Mouse (Mus musculus): ENCODE measurements at regions not wholly inside any gene's neighbourhood (a gene's known extent, or its start where the extent isn't known, plus 50 kb on each side); places are given as distances from the start of the nearest gene placed in this dataset.

DNA sequence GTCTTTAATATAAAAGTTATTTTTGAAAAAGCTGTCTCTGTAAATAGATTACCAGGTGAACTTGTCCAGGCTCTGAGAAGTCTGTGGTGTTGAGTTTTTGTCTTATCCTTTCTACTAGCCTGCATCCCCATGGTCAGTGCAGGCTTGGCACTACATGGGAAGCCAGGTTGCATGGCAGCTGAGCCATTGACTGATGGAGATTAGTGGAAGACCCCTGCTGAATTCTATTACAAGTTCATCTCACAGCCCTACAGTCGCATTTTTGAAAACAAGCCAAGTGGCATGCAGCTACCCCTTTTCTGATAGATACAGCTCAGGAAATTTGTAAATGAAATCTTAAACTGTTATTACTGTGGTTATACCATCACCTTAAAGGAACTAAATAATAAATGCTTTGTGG lies 101.2 kb upstream of the Fam184a start:
- H3K36me3 ChIP-seq (ENCODE audit: insufficient read depth), result no peaks in the 10 kb centered on the region
- H3K4me1 ChIP-seq (ENCODE audit: insufficient read depth), result no peaks in the 10 kb centered on the region
- H3K27ac ChIP-seq (ENCODE audit: low read depth, low read length), result no peak overlapping the region
- ATAC-seq, result no peak
- no peak overlapping the region for H3K4me3 ChIP-seq (ENCODE audit: low read depth, low read length)
- TF ChIP-seq CTCF (IDR thresholded peaks at IDR 0.05; ENCODE audit: low read depth), result no peak
- 67% methylated on average over 1 of the region's 1 CpGs for WGBS
- H3K4me2 ChIP-seq (ENCODE audit: low read depth), result no peak overlapping the region
- no peaks in the 10 kb centered on the region for H3K9me3 ChIP-seq (ENCODE audit: low read length)
- no peak overlapping the region for H3K9ac ChIP-seq
- H3K27me3 ChIP-seq (ENCODE audit: insufficient read depth, low read length), result no peaks in the 10 kb centered on the region
- no peak for DNase-seq

DNA sequence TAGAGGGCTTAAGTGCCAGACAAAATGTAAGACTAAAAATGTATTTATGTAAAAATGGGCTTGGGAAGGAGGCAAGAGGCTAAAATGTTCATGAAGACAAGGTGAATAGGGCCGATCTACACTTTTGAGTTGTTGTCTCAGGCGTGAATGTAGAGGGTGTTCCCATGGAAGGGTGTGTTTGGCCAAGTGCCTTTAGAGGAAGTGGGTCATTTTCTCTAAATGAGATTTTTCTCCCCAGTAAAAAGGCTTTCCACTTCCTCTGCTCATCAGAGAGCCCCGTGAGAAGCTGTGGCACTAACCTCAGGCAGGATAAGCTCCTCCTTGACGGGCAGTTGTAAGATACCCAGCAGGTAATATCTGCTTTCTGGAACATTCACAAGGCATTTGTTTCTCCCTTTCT lies 99.6 kb upstream of the Fam184a start:
- no peak overlapping the region for H3K9ac ChIP-seq
- no peaks in the 10 kb centered on the region for H3K4me1 ChIP-seq (ENCODE audit: insufficient read depth)
- TF ChIP-seq CTCF (IDR thresholded peaks at IDR 0.05; ENCODE audit: low read depth), result no peak
- WGBS, result 75% methylated on average over 4 of the region's 4 CpGs
- no peaks in the 10 kb centered on the region for H3K36me3 ChIP-seq (ENCODE audit: insufficient read depth)
- no peaks in the 10 kb centered on the region for H3K9me3 ChIP-seq (ENCODE audit: low read length)
- DNase-seq, result no peak
- H3K27me3 ChIP-seq (ENCODE audit: insufficient read depth, low read length), result no peaks in the 10 kb centered on the region
- ATAC-seq, result no peak
- no peak overlapping the region for H3K27ac ChIP-seq (ENCODE audit: low read depth, low read length)
- H3K4me3 ChIP-seq (ENCODE audit: low read depth, low read length), result no peak overlapping the region
- H3K4me2 ChIP-seq (ENCODE audit: low read depth), result no peak overlapping the region

DNA sequence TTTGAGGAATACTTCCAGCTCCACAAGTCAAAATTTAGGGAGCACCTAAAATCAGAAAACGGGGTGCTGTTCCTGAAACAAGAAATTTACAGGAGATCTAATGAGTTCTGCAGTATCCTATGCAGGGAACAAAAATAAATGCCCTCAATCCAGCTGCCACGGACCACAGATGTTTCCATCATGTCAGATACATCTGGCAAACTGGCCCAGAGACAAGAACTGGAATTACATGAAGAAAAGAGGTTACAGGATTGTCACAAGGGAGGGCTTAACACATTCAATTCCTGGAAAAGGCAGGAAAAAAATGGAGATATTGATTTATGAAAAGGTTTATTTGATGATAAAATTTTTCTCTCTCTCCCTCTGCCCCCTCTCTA lies 62.3 kb upstream of the Fam184a start:
- H3K36me3 ChIP-seq (ENCODE audit: insufficient read depth), result no peaks in the 10 kb centered on the region
- no peak for DNase-seq

DNA sequence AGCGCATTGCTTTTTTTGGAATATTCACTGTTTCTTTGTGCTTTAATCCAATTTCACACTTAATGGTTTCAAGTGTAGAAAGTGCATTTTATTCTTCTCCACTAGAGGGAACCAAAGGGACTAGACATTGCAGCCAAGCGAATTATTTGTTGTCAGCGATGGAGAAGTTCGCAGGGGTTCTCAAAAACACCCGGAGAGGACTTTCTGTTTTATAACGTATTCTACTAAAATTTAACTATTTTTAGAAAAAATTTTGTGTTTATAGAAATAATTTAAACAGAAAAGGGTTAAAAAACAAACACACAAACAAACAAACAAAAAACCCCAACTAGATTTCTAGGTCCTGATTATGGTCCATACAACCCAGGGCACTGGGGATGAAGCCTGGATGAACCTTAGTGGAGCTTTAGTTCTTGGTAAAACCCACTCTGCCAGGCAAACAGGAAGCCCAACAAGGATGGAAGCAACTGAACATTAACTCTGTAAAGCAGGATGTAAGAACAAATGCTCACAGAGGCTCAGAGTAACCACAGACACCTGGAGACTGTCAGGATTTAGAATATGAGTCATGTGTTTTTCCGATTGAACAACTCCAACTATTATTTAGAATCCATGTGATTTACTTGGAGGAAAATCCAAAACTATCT lies 61.8 kb upstream of the Fam184a start:
- TF ChIP-seq CTCF (IDR thresholded peaks at IDR 0.05; ENCODE audit: low read depth), result peak; percentile 75
- Histone ChIP-seq H3K9ac (no peak overlapping the region), H3K4me1 (ENCODE audit: insufficient read depth) (no peaks in the 10 kb centered on the region), H3K4me2 (ENCODE audit: low read depth) (no peak overlapping the region), H3K36me3 (ENCODE audit: insufficient read depth) (no peaks in the 10 kb centered on the region), H3K9me3 (ENCODE audit: low read length) (no peaks in the 10 kb centered on the region), H3K27ac (ENCODE audit: low read depth, low read length) (no peak overlapping the region), H3K27me3 (ENCODE audit: insufficient read depth, low read length) (no peaks in the 10 kb centered on the region), H3K4me3 (ENCODE audit: low read depth, low read length) (no peak overlapping the region)
- ATAC-seq, result peak; percentile 53; the same call in 1 of the 2 replicates
- peak; percentile 56 for DNase-seq
- 24% methylated on average over 7 of the region's 7 CpGs for WGBS

More for the DNA sequence above, 62.3 kb upstream of the Fam184a start:
- no peak overlapping the region for H3K9ac ChIP-seq
- no peak overlapping the region for H3K27ac ChIP-seq (ENCODE audit: low read depth, low read length)
- no peak for TF ChIP-seq CTCF (IDR thresholded peaks at IDR 0.05; ENCODE audit: low read depth)
- no peak overlapping the region for H3K4me3 ChIP-seq (ENCODE audit: low read depth, low read length)
- no peaks in the 10 kb centered on the region for H3K27me3 ChIP-seq (ENCODE audit: insufficient read depth, low read length)
- no peak overlapping the region for H3K4me2 ChIP-seq (ENCODE audit: low read depth)
- no peaks in the 10 kb centered on the region for H3K9me3 ChIP-seq (ENCODE audit: low read length)
- H3K4me1 ChIP-seq (ENCODE audit: insufficient read depth), result no peaks in the 10 kb centered on the region
- ATAC-seq, result no peak
- 74% methylated on average over 2 of the region's 2 CpGs for WGBS

- DNase-seq (peak; percentile 38), ATAC-seq (0 out of 2 replicates have a peak, but pooled peaks have one; percentile 8)
- H3K27ac ChIP-seq (ENCODE audit: low read depth, low read length), result no peak overlapping the region
- H3K36me3 ChIP-seq (ENCODE audit: insufficient read depth), result no peaks in the 10 kb centered on the region
- H3K4me2 ChIP-seq (ENCODE audit: low read depth), result no peak overlapping the region
- H3K4me1 ChIP-seq (ENCODE audit: insufficient read depth), result no peaks in the 10 kb centered on the region
- 57% methylated on average over 14 of the region's 14 CpGs for WGBS
- no peaks in the 10 kb centered on the region for H3K27me3 ChIP-seq (ENCODE audit: insufficient read depth, low read length)
- no peak for TF ChIP-seq CTCF (IDR thresholded peaks at IDR 0.05; ENCODE audit: low read depth)
- no peaks in the 10 kb centered on the region for H3K9me3 ChIP-seq (ENCODE audit: low read length)
- H3K9ac ChIP-seq, result no peak overlapping the region
- H3K4me3 ChIP-seq (ENCODE audit: low read depth, low read length), result no peak overlapping the region
Measured at GRCm38 (mm10) chr10:53811904-53812596, 61.1 kb upstream of the Fam184a start.

DNA sequence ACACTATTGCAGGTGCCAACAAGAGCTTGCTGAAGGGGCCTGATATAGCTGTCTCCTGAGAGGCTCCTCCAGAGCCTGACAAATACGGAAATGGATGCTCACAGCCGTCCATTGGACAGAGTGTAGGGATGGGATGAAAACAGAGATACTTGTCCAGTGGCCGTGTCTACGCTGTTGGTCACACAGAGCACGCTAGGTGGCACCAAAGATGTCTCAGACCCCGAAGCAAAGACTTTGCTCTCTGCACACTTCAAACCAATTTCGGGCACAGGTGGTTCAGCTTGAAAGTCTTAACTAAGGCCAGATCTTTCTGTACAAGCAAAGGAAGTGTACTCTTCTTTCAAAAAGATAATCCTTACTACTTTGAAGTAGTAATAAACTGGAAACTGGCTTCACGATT lies 55.8 kb upstream of the Fam184a start:
- no peak for DNase-seq
- no peak overlapping the region for H3K4me3 ChIP-seq (ENCODE audit: low read depth, low read length)
- ATAC-seq, result no peak
- 67% methylated on average over 8 of the region's 8 CpGs for WGBS
- H3K9me3 ChIP-seq (ENCODE audit: low read length), result no peaks in the 10 kb centered on the region
- TF ChIP-seq CTCF (IDR thresholded peaks at IDR 0.05; ENCODE audit: low read depth), result no peak
- H3K36me3 ChIP-seq (ENCODE audit: insufficient read depth), result no peaks in the 10 kb centered on the region
- H3K27me3 ChIP-seq (ENCODE audit: insufficient read depth, low read length), result no peaks in the 10 kb centered on the region
- no peak overlapping the region for H3K27ac ChIP-seq (ENCODE audit: low read depth, low read length)
- no peak overlapping the region for H3K9ac ChIP-seq
- no peaks in the 10 kb centered on the region for H3K4me1 ChIP-seq (ENCODE audit: insufficient read depth)
- H3K4me2 ChIP-seq (ENCODE audit: low read depth), result no peak overlapping the region

DNA sequence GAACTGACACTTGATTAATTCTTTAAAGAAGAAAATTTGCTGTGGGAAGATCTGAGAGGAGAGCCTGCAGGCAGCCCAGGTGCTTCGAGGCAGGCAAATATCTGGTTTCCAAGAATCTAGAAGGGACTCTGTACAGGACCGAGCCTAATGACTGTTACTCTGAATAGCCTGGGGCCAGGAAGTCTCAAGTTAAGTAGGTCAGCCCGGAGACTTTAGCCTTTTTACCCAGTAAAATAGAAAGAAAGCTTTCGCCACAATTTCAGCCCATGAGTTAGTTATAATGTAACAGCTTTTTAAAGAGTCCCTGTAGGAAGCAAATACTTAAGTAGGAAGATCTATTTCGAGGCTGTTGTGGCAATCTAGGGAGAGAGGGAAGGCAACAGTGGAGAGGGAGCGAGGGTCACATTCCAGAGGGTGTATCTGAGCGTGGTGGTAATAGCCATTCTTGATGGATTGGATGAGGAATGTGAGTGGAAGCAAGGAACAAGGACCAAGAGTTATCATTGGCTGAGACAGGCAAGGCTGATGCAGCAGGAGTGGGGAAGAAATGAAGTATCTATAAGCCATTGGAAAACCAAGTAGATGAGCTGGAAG lies 50.2 kb upstream of the Fam184a start:
- no peaks in the 10 kb centered on the region for H3K36me3 ChIP-seq (ENCODE audit: insufficient read depth)
- no peak overlapping the region for H3K4me3 ChIP-seq (ENCODE audit: low read depth, low read length)
- WGBS, result 69% methylated on average over 7 of the region's 7 CpGs
- no peak for TF ChIP-seq CTCF (IDR thresholded peaks at IDR 0.05; ENCODE audit: low read depth)
- no peak for ATAC-seq
- no peak for DNase-seq
- H3K9me3 ChIP-seq (ENCODE audit: low read length), result no peaks in the 10 kb centered on the region
- H3K27ac ChIP-seq (ENCODE audit: low read depth, low read length), result no peak overlapping the region
- H3K4me2 ChIP-seq (ENCODE audit: low read depth), result no peak overlapping the region
- H3K9ac ChIP-seq, result no peak overlapping the region
- no peaks in the 10 kb centered on the region for H3K27me3 ChIP-seq (ENCODE audit: insufficient read depth, low read length)
- no peaks in the 10 kb centered on the region for H3K4me1 ChIP-seq (ENCODE audit: insufficient read depth)
